Mouse (Mus musculus): ENCODE measurements around the gene Gpr162. TPM values are rescaled to one million over a fixed set of nuclear protein-coding genes. Genes with fewer than 3 reads are reported as not detected.

Gpr162 gene
- total and polyA plus RNA-seq, 3 experiments = 0.48 to 2.0 (median 1.7) TPM

DNA sequence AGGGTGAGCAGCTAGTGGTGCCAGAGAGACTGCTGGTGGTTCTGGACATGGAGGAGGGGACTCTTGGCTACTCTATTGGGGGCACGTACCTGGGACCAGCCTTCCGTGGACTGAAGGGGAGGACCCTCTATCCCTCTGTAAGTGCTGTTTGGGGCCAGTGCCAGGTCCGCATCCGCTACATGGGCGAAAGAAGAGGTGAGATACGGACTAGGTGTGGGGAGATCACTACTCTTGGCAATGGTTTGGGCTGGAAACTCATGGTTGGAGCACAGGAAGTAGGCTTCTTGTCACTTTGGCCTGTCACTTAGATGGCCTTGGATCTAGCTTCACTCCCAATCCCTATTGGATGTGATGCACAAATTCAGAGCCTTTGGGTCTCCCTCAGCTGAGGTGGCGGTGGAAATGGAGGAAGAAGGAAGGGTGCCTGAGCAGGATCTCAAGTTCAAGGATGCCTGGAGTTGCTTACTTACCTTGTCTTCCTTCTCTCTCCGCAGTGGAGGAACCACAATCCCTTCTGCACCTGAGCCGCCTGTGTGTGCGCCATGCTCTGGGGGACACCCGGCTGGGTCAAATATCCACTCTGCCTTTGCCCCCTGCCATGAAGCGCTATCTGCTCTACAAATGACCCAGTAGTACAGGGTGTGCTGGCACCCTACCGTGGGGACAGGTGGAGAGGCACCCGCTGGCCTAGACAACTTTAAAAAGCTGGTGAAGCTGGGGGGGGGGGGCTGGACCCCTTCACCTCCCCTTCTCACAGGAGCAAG lies 53.8 kb downstream of the Gpr162 start:
- Histone ChIP-seq H3K27me3 (replicated peaks) (no peaks in the 10 kb centered on the region), H3K4me1 (ENCODE audit: control insufficient read depth in 1 of 2, insufficient read depth in 2 of 2) (peaks cover 5 to 54% of the 10 kb centered on the region in 2 experiments), H3K9me3 (replicated peaks; ENCODE audit: low read length) (no peaks in the 10 kb centered on the region), H3K4me2 (ENCODE audit: insufficient read depth, low read depth, poor library complexity, severe bottlenecking) (no peak overlapping the region), H3K4me3 (replicated peaks in 1 of 3; ENCODE audit: low read depth in 2 of 3, low read length in 2 of 3, poor library complexity in 1 of 3) (no peak overlapping the region), H3K36me3 (replicated peaks in 1 of 2; ENCODE audit: control insufficient read depth in 1 of 2, insufficient read depth in 1 of 2, low read length in 1 of 2) (peaks cover 24 to 58% of the 10 kb centered on the region in 2 experiments), H3K9ac (ENCODE audit: insufficient read depth, low read depth) (no peak overlapping the region), H3K79me2 (replicated peaks; ENCODE audit: control insufficient read depth, extremely low read depth, insufficient read depth, poor library complexity, severe bottlenecking) (peaks cover 23% of the 10 kb centered on the region), H3K27ac (ENCODE audit: insufficient read depth, low read depth) (no peak overlapping the region)
- in situ Hi-C loops (cut with MboI; ENCODE audit: low pct_ligation_motif_present, low pct_unique_long_range_greater_than_20kb, low sequenced_read_pairs) = no loop called here
- DNase-seq (ENCODE audit: extremely low read depth) = no peak
- TF ChIP-seq POLR2A (IDR thresholded peaks at IDR 0.05; ENCODE audit: low read depth, low read length) = peak; percentile 33; the same call in 1 of the 2 replicates
- TF ChIP-seq E2F4 (IDR thresholded peaks at IDR 0.05; ENCODE audit: insufficient replicate concordance, low read depth, low read length) = no peak
- TF ChIP-seq ZMIZ1 (IDR thresholded peaks at IDR 0.05; ENCODE audit: low read depth, low read length) = peak; percentile 1; the same call in 1 of the 2 replicates
- TF ChIP-seq POLR2AphosphoS2 (IDR thresholded peaks at IDR 0.05; ENCODE audit: low read depth, low read length) = peak; percentile 87
- dilution Hi-C loops (cut with MboI; ENCODE audit: extremely low pct_ligation_motif_present, extremely low pct_unique_long_range_greater_than_20kb, low sequenced_read_pairs) = no loop called here

DNA sequence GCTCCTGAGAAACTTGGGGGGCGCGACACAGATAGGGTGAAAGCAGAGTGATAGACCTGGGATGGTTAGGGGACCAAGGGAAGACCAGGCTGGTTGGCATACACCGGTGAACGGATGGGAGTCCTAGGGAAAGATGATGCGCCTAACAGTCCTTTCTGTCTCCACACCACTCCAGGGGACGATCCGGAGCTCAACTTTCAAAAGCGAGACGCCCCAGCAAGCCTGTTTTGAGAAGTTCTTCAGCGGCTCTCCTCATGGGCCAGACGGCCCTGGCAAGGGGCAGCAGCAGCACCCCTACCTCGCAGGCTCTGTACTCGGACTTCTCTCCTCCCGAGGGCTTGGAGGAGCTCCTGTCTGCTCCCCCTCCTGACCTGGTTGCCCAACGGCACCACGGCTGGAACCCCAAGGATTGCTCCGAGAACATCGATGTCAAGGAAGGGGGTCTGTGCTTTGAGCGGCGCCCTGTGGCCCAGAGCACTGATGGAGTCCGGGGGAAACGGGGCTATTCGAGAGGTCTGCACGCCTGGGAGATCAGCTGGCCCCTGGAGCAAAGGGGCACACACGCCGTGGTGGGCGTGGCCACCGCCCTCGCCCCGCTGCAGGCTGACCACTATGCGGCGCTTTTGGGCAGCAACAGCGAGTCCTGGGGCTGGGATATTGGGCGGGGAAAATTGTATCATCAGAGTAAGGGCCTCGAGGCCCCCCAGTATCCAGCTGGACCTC lies 54.6 kb downstream of the Gpr162 start:
- H3K4me3 ChIP-seq (replicated peaks in 1 of 3; ENCODE audit: low read depth in 2 of 3, low read length in 2 of 3, poor library complexity in 1 of 3) = peak overlapping the region in 2 of 3 experiments; percentile 30 to 66
- H3K9me3 ChIP-seq (replicated peaks; ENCODE audit: low read length) = no peaks in the 10 kb centered on the region
- dilution Hi-C loops (cut with MboI; ENCODE audit: extremely low pct_ligation_motif_present, extremely low pct_unique_long_range_greater_than_20kb, low sequenced_read_pairs) (no loop called here), in situ Hi-C loops (cut with MboI; ENCODE audit: low pct_ligation_motif_present, low pct_unique_long_range_greater_than_20kb, low sequenced_read_pairs) (no loop called here)
- H3K27me3 ChIP-seq (replicated peaks) = no peaks in the 10 kb centered on the region
- peak overlapping the region; percentile 62 for H3K9ac ChIP-seq (ENCODE audit: insufficient read depth, low read depth)
- H3K27ac ChIP-seq (ENCODE audit: insufficient read depth, low read depth) = peak overlapping the region; percentile 47
- H3K79me2 ChIP-seq (replicated peaks; ENCODE audit: control insufficient read depth, extremely low read depth, insufficient read depth, poor library complexity, severe bottlenecking) = peaks cover 23% of the 10 kb centered on the region
- H3K4me1 ChIP-seq (ENCODE audit: control insufficient read depth in 1 of 2, insufficient read depth in 2 of 2) = peaks cover 1 to 48% of the 10 kb centered on the region in 2 experiments
- H3K4me2 ChIP-seq (ENCODE audit: insufficient read depth, low read depth, poor library complexity, severe bottlenecking) = peak overlapping the region; percentile 26
- DNase-seq (ENCODE audit: extremely low read depth) = no peak
- peaks cover 23 to 52% of the 10 kb centered on the region in 2 experiments for H3K36me3 ChIP-seq (replicated peaks in 1 of 2; ENCODE audit: control insufficient read depth in 1 of 2, insufficient read depth in 1 of 2, low read length in 1 of 2)
- TF ChIP-seq KAT2A (IDR thresholded peaks at IDR 0.05; ENCODE audit: insufficient replicate concordance, low read length) (no peak), TCF12 (IDR thresholded peaks at IDR 0.05; ENCODE audit: low read depth, low read length) (peak; percentile 33; the same call in 1 of the 2 replicates), PAX5 (IDR thresholded peaks at IDR 0.05; ENCODE audit: low read length) (no peak), NRF1 (IDR thresholded peaks at IDR 0.05; ENCODE audit: low read depth, low read length) (no peak), MAZ (IDR thresholded peaks at IDR 0.05; ENCODE audit: low read depth, low read length) (peak; percentile 66; the same call in 1 of the 2 replicates), E2F4 (IDR thresholded peaks at IDR 0.05; ENCODE audit: insufficient replicate concordance, low read depth, low read length) (no peak), USF2 (conservative IDR thresholded peaks at IDR 0.05; ENCODE audit: low read depth, low read length) (no peak), MAFK (IDR thresholded peaks at IDR 0.05; ENCODE audit: insufficient replicate concordance, low read length) (no peak), RAD21 (IDR thresholded peaks at IDR 0.05; ENCODE audit: low read depth, low read length) (peak; percentile 32), MEF2A (IDR thresholded peaks at IDR 0.05; ENCODE audit: borderline replicate concordance, low read depth, low read length) (peak; percentile 41; the same call in 1 of the 2 replicates), ETS1 (conservative IDR thresholded peaks at IDR 0.05; ENCODE audit: low read depth, low read length) (no peak), CHD2 (IDR thresholded peaks at IDR 0.05; ENCODE audit: low read length) (0 out of 2 replicates have a peak, but pooled peaks have one; percentile 9), USF1 (IDR thresholded peaks at IDR 0.05; ENCODE audit: low read depth, low read length) (no peak), POLR2AphosphoS2 (IDR thresholded peaks at IDR 0.05; ENCODE audit: low read depth, low read length) (peak; percentile 21), EP300 (IDR thresholded peaks at IDR 0.05; ENCODE audit: low read length) (no peak), CTCF (conservative IDR thresholded peaks at IDR 0.05 in 1 of 2, IDR thresholded peaks at IDR 0.05 in 1 of 2; ENCODE audit: low read depth in 2 of 2, low read length in 2 of 2) (peak in 1 of 2 experiments; percentile 68; a peak in 2 of 4 replicates), ZMIZ1 (IDR thresholded peaks at IDR 0.05; ENCODE audit: low read depth, low read length) (peak; percentile 56; the same call in 1 of the 2 replicates), SMC3 (IDR thresholded peaks at IDR 0.05; ENCODE audit: low read depth, low read length) (peak; percentile 37), TBP (conservative IDR thresholded peaks at IDR 0.05; ENCODE audit: low read depth, low read length) (no peak), GABPA (IDR thresholded peaks at IDR 0.05; ENCODE audit: insufficient replicate concordance, low read depth, low read length) (no peak), ZNF384 (IDR thresholded peaks at IDR 0.05; ENCODE audit: low read depth, low read length) (no peak), MYC (IDR thresholded peaks at IDR 0.05; ENCODE audit: low read depth, low read length) (peak; percentile 25; the same call in 1 of the 2 replicates), POLR2A (IDR thresholded peaks at IDR 0.05; ENCODE audit: low read depth, low read length) (no peak), NELFE (IDR thresholded peaks at IDR 0.05; ENCODE audit: low read depth, low read length) (no peak), HCFC1 (IDR thresholded peaks at IDR 0.05; ENCODE audit: low read depth, low read length) (peak; percentile 28; the same call in 1 of the 2 replicates), BHLHE40 (IDR thresholded peaks at IDR 0.05; ENCODE audit: low read depth, low read length) (peak; percentile 48; the same call in 1 of the 2 replicates), ZKSCAN1 (IDR thresholded peaks at IDR 0.05; ENCODE audit: borderline replicate concordance, low read depth, low read length) (no peak), ZC3H11A (IDR thresholded peaks at IDR 0.05; ENCODE audit: low read depth, low read length) (no peak)
